Mouse (Mus musculus) right cerebral cortex, postnatal 4 days (tissue): Measurements from ENCODE around the gene Spryd7.

Source experiments
- DNase-seq: peaks from one replicate; pipeline ENCODE4 v3.0.0-alpha.2; 2022

Gene Spryd7

GRCm38 (mm10) chr14:61530966-61531365 is 25.7 kb downstream of the Spryd7 start:
- DNase-seq = no peak

- no peak for DNase-seq
Observed at GRCm38 (mm10) chr14:61530396-61530795, 26.3 kb downstream of the Spryd7 start.

GRCm38 (mm10) chr14:61529533-61529932 is 27.2 kb downstream of the Spryd7 start:
- DNase-seq = no peak

- DNase-seq = no peak
Observed at GRCm38 (mm10) chr14:61526006-61526405, 30.7 kb downstream of the Spryd7 start.

GRCm38 (mm10) chr14:61523821-61524220 is 32.9 kb downstream of the Spryd7 start:
- DNase-seq = no peak

GRCm38 (mm10) chr14:61518659-61519480 is 37.8 kb downstream of the Spryd7 start:
- DNase-seq = no peak

GRCm38 (mm10) chr14:61516471-61517426 is 39.9 kb downstream of the Spryd7 start:
- no peak for DNase-seq

- DNase-seq = no peak
Observed at GRCm38 (mm10) chr14:61511494-61511893, 45.2 kb downstream of the Spryd7 start.

- peak; percentile 55 for DNase-seq
Observed at GRCm38 (mm10) chr14:61497716-61498490, 58.8 kb downstream of the Spryd7 start.

- DNase-seq = no peak
Observed at GRCm38 (mm10) chr14:61493511-61494135, 63.1 kb downstream of the Spryd7 start.
